Mouse (Mus musculus) hindbrain, embryonic 16.5 days (tissue): Measurements from ENCODE around the gene Actg1. TPM values are rescaled to one million over a fixed set of nuclear protein-coding genes. Genes with fewer than 3 reads are reported as not detected.
A peak's percentile ranks its signal among the peaks of the same experiment; 100 is the strongest.
"Not testable (repeated sequence)": the region's sequence is repeated elsewhere in the genome, so short reads cannot be mapped to it uniquely, and the experiment has no call there.

ENCODE experiments used
- ATAC-seq: fragments of 200-750 bp; cut with Nextera tagmentation; 2 replicates; pipeline ENCODE4 v1.8.0; 2017; ENCODE audit warnings: moderate TSS enrichment, moderate library complexity
- H3K27ac ChIP-seq: fragments of 300-500 bp; sonication (generic); 2 replicates; pipeline ENCODE4 v1.5.1; 2014; ENCODE audit warnings: low read depth, mild to moderate bottlenecking, control low read depth, low read length, moderate library complexity
- H3K27me3 ChIP-seq: fragments of 300-500 bp; sonication (generic); replicated peaks from 2 replicates; pipeline ENCODE4 v1.6.1; 2014; ENCODE audit warnings: low read length; ENCODE audit not compliant: control insufficient read depth, insufficient read depth
- H3K36me3 ChIP-seq: fragments of 300-500 bp; sonication (generic); 2 replicates; pipeline ENCODE4 v1.6.1; 2014; ENCODE audit warnings: mild to moderate bottlenecking, low read length, moderate library complexity, mixed read lengths; ENCODE audit not compliant: control insufficient read depth, insufficient read depth
- H3K4me1 ChIP-seq: fragments of 300-500 bp; sonication (generic); 2 replicates; pipeline ENCODE4 v1.6.1; 2014; ENCODE audit warnings: low read depth, low read length; ENCODE audit not compliant: control insufficient read depth, insufficient read depth
- H3K4me2 ChIP-seq: fragments of 300-500 bp; sonication (generic); 2 replicates; pipeline ENCODE4 v1.6.1; 2014; ENCODE audit warnings: mild to moderate bottlenecking, low read length, control low read depth, moderate library complexity
- H3K4me3 ChIP-seq: fragments of 300-500 bp; sonication (generic); 2 replicates; pipeline ENCODE4 v1.5.1; 2014; ENCODE audit warnings: mild to moderate bottlenecking, low read length, control low read depth, moderate library complexity
- H3K9ac ChIP-seq: fragments of 300-500 bp; sonication (generic); 2 replicates; pipeline ENCODE4 v1.6.1; 2014; ENCODE audit warnings: low read depth, mild to moderate bottlenecking, control low read depth, low read length, moderate library complexity
- H3K9me3 ChIP-seq: fragments of 300-500 bp; sonication (generic); 2 replicates; pipeline ENCODE4 v1.6.1; 2014; ENCODE audit warnings: mild to moderate bottlenecking, low read length, moderate library complexity; ENCODE audit not compliant: control insufficient read depth
- WGBS: fragments of 180-500 bp; shearing (Covaris S2); extraction: QIAGEN DNeasy Blood & Tissue Kit; methylation state at CpG from one replicate; pipeline ENCODE4 v1.1.7; 2014; 5-methylcytosine and 5-hydroxymethylcytosine counted together
- polyA plus RNA-seq: library from polyadenylated mRNA; unstranded; fragments of >200 nt; fragmentation: Nextera tagmentation; extraction: Ambion mirVana; gene quantifications from 2 replicates; pipeline ENCODE4 v1.2.1, GENCODE M21; 2015

Gene Actg1
- polyA plus RNA-seq, 1 experiment from 2014 or later, result 4,199 TPM

DNA sequence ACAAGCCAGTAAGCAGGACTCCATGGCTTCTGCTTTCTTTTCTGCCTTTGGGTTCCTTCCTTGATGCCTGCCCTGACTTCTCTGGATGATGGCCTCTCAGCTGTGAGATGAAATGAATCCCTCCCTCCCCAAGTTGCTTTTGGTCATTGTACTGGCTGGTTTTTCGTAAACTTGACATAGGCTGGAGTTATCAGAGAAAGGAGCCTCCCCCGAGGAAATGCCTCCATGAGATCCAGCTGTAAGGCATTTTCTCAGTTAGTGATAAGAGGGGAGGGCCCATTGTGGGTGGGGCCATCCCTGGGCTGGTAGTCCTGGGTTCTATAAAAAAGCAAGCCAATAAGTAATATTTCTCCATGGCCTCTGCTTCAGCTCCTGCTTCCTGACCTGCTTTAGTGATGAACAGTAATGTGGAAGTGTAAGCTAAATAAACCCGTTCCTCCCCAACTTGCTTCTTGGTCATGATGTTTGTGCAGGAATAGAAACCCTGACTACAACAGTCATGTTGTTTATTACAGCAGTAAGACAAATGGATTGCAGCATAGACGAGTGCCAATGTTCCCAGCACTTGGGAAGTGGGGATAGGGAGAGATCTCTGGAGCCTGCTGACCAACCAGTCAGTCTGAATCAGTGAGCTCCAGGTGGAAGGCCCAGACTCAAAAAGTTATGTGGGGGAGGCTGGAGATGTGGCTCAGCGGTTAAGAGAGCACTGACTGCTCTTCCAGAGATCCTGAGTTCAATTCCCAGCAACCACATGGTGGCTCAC is 7.1 kb upstream of the Actg1 start:
- H3K27ac ChIP-seq, result no peak overlapping the region
- H3K36me3 ChIP-seq, result no peaks in the 10 kb centered on the region
- H3K4me2 ChIP-seq, result no peak overlapping the region
- WGBS, result 83% methylated on average over 5 of the region's 5 CpGs
- peaks cover 47% of the 10 kb centered on the region for H3K4me1 ChIP-seq
- no peak overlapping the region for H3K4me3 ChIP-seq
- no peaks in the 10 kb centered on the region for H3K27me3 ChIP-seq
- no peak for ATAC-seq
- no peaks in the 10 kb centered on the region for H3K9me3 ChIP-seq
- H3K9ac ChIP-seq, result no peak overlapping the region

DNA sequence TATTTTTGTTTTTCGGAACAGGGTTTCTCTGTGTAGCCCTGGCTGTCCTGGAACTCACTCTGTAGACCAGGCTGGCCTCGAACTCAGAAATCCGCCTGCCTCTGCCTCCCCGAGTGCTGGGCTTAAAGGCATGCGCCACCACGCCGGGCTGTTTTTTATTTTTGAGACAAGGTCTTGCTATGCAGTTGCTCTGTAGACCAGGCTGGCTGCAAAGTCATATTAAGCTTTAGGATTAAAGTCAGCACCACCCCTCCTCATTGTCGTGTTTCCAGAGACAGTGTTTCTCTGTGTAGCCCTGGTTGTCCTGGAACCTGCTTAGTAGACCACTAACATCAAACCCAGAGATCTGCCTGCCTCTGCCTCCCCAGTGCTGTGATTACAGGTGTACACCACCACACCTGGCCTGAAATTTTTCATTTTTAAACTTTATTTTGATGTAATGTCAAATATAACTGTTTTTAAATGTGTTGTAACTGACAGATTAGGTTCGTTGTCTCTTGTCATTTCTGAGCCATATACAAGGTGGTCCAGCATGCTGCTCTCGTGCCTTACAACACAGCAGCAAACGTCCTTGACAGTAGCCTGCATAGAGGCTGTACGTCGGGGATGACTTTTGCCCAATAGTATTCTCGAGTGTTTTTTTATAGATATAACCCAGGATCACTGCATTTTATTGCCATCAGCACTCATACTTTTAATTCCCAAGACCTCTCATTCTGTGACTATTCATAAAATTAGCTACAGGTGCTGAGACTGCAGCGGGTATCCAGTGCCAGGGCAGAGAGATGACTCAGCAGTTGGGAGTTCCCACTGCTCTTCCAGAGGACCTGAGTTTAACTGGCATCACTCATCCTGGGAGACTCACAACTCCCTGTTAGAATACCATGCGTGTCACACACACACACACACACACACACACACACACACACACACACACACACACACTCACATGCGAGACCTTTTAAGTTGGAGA is 6.2 kb upstream of the Actg1 start:
- peaks cover 45% of the 10 kb centered on the region for H3K4me1 ChIP-seq
- H3K27me3 ChIP-seq, result no peaks in the 10 kb centered on the region
- 89% methylated on average over 17 of the region's 17 CpGs for WGBS
- no peaks in the 10 kb centered on the region for H3K36me3 ChIP-seq
- H3K27ac ChIP-seq, result no peak overlapping the region
- no peak overlapping the region for H3K4me3 ChIP-seq
- H3K9me3 ChIP-seq, result no peaks in the 10 kb centered on the region
- no peak for ATAC-seq
- no peak overlapping the region for H3K9ac ChIP-seq
- H3K4me2 ChIP-seq, result no peak overlapping the region

GRCm38 (mm10) chr11:120353500-120354303 is 5.4 kb upstream of the Actg1 start:
- Histone ChIP-seq H3K4me1 (peaks cover 39% of the 10 kb centered on the region), H3K9me3 (no peaks in the 10 kb centered on the region), H3K36me3 (no peaks in the 10 kb centered on the region), H3K4me3 (no peak overlapping the region), H3K4me2 (no peak overlapping the region), H3K27me3 (no peaks in the 10 kb centered on the region), H3K27ac (no peak overlapping the region), H3K9ac (no peak overlapping the region)
- no peak for ATAC-seq
- WGBS, result 30% methylated on average over 21 of the region's 26 CpGs

- H3K9ac ChIP-seq, result peak overlapping the region; percentile 33
- H3K27me3 ChIP-seq, result no peaks in the 10 kb centered on the region
Observed at GRCm38 (mm10) chr11:120352571-120353290, 4.4 kb upstream of the Actg1 start.

DNA sequence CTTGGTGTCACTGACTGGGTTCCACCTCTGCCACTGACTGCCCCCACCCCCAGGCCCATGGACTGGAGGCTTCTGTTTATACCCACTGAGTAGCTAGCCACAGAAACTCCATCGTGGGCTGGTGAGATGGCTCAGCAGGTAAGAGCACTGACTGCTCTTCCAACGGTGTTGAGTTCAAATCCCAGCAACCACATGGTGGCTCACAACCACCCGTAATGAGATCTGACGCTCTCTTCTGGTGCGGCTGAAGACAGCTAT is 3.7 kb upstream of the Actg1 start:
- 86% methylated on average over 5 of the region's 5 CpGs for WGBS
- ATAC-seq, H3K4me2 ChIP-seq, H3K27me3 ChIP-seq, H3K36me3 ChIP-seq, H3K4me3 ChIP-seq, H3K9me3 ChIP-seq: not testable (repeated sequence)
- H3K9ac ChIP-seq, result 0 out of 2 replicates have a peak overlapping the region, but pooled peaks have one; percentile 30
- H3K27ac ChIP-seq, result peak overlapping the region; percentile 100
- H3K4me1 ChIP-seq, result peaks cover 25% of the 10 kb centered on the region

More at GRCm38 (mm10) chr11:120352571-120353290, 4.4 kb upstream of the Actg1 start:
- no peak overlapping the region for H3K4me3 ChIP-seq
- H3K4me2 ChIP-seq, result no peak overlapping the region
- peaks cover 29% of the 10 kb centered on the region for H3K4me1 ChIP-seq
- no peak for ATAC-seq
- WGBS, result 61% methylated on average over 13 of the region's 13 CpGs
- H3K9me3 ChIP-seq, result no peaks in the 10 kb centered on the region
- H3K36me3 ChIP-seq, result no peaks in the 10 kb centered on the region
- H3K27ac ChIP-seq, result peak overlapping the region; percentile 65

GRCm38 (mm10) chr11:120351250-120352092 is 3.1 kb upstream of the Actg1 start:
- Histone ChIP-seq H3K36me3 (no peaks in the 10 kb centered on the region), H3K27me3 (no peaks in the 10 kb centered on the region), H3K4me3 (no peak overlapping the region), H3K9ac (0 out of 2 replicates have a peak overlapping the region, but pooled peaks have one; percentile 30), H3K4me1 (peaks cover 25% of the 10 kb centered on the region), H3K27ac (peak overlapping the region; percentile 100), H3K9me3 (no peaks in the 10 kb centered on the region), H3K4me2 (peak overlapping the region; percentile 1; the same call in 1 of the 2 replicates)
- WGBS, result 87% methylated on average over 10 of the region's 10 CpGs
- no peak for ATAC-seq

DNA sequence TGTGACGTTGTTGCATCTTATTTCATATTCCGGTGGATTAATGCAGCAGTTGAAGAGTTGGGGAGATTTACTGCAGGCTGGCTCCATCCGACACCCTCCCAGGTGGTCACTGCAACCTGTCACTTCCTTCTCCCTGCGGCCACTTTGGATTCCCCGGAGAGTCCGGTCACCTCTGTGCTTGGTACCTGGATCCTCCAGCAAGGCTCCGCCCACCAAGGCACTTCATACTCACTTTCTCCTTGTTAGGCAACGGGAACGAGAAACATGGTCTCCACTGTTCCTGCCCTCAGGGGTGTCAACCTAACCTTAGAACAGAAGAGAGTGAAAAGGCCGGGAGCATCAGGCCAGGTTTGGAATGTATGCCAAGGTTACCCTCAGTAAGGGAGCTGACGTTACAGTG is 2.4 kb upstream of the Actg1 start:
- H3K9ac ChIP-seq, result peak overlapping the region; percentile 98
- H3K36me3 ChIP-seq, result no peaks in the 10 kb centered on the region
- H3K9me3 ChIP-seq, result no peaks in the 10 kb centered on the region
- H3K4me3 ChIP-seq, result peak overlapping the region; percentile 85
- WGBS, result 18% methylated on average over 11 of the region's 11 CpGs
- no peaks in the 10 kb centered on the region for H3K27me3 ChIP-seq
- ATAC-seq, result no peak
- H3K27ac ChIP-seq, result peak overlapping the region; percentile 100
- peak overlapping the region; percentile 95 for H3K4me2 ChIP-seq
- peaks cover 25% of the 10 kb centered on the region for H3K4me1 ChIP-seq
